Mouse (Mus musculus): ENCODE results near the gene Ehd4.

DNA sequence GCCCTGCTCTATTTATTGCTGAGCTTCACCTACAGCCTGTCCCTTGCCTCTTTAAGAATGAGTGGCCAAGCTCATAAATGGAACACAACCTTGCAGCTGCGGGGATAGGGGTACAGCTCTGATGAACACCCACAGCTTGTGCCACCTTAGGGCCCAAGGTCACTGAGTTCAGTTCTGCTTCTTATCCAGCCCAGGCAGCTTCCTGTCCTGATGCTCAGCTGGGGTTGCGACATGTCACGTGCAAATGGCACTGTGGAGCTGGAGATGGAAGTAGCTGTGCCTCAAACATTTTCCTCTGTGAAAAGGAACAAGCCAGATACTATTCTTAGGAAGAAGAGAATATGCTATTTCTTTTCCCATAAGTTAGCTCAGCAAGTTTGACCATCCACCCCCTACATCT lies 54.5 kb downstream of the Ehd4 start:
- TF ChIP-seq POLR2A (IDR thresholded peaks at IDR 0.05; ENCODE audit: insufficient read length, low read depth) (no peak), POLR2AphosphoS2 (IDR thresholded peaks at IDR 0.05; ENCODE audit: insufficient read length, low read depth) (no peak), CEBPB (IDR thresholded peaks at IDR 0.05; ENCODE audit: insufficient read depth, poor library complexity, severe bottlenecking) (no peak), REST (IDR thresholded peaks at IDR 0.05; ENCODE audit: insufficient read depth, insufficient read length) (no peak), E2F4 (IDR thresholded peaks at IDR 0.05; ENCODE audit: insufficient read depth) (no peak), TCF3 (IDR thresholded peaks at IDR 0.05; ENCODE audit: insufficient read length, low read depth) (no peak), TCF12 (IDR thresholded peaks at IDR 0.05; ENCODE audit: insufficient read depth, poor library complexity, severe bottlenecking) (no peak), USF1 (IDR thresholded peaks at IDR 0.05; ENCODE audit: low read depth) (no peak), SRF (IDR thresholded peaks at IDR 0.05; ENCODE audit: control insufficient read depth, insufficient read length, low read depth) (no peak), MYOG (IDR thresholded peaks at IDR 0.05; ENCODE audit: control insufficient read depth in 1 of 3, insufficient read depth in 1 of 3, insufficient read length in 2 of 3, low read depth in 2 of 3) (no peak), MAX (IDR thresholded peaks at IDR 0.05; ENCODE audit: low read depth) (no peak)

All from myocyte (in vitro differentiated cells).